Mouse (Mus musculus) spleen, adult 2 months (tissue): Measurements from ENCODE around the gene Gm10972. TPM values are rescaled to one million over a fixed set of nuclear protein-coding genes. Genes with fewer than 3 reads are reported as not detected.
"Not testable (repeated sequence)": the region's sequence is repeated elsewhere in the genome, so short reads cannot be mapped to it uniquely, and the experiment has no call there.

Experiments
- DNase-seq, 2 experiments: peaks; one replicate each; pipeline versions ENCODE4 v3.0.0 to v3.0.0-alpha.2; 2012 to 2021; ENCODE audit warnings: low spot score in 2 of 2, low read depth in 1 of 2
- H3K27ac ChIP-seq: fragments of 200-500 bp; 2 replicates; pipeline ENCODE4 v1.5.1; 2012; ENCODE audit warnings: low read length, inconsistent platforms; ENCODE audit not compliant: insufficient read depth
- H3K27me3 ChIP-seq: fragments of 200-500 bp; 2 replicates; pipeline ENCODE4 v1.6.1; 2012; ENCODE audit warnings: mild to moderate bottlenecking, moderate library complexity, low read length, inconsistent platforms; ENCODE audit not compliant: control insufficient read depth, insufficient read depth
- H3K36me3 ChIP-seq: fragments of 200-500 bp; 2 replicates; pipeline ENCODE4 v1.6.1; 2012; ENCODE audit warnings: mild to moderate bottlenecking, low read length, inconsistent platforms; ENCODE audit not compliant: control insufficient read depth, insufficient read depth
- H3K4me1 ChIP-seq: fragments of 200-500 bp; 2 replicates; pipeline ENCODE4 v1.6.1; 2011; ENCODE audit warnings: inconsistent platforms; ENCODE audit not compliant: control insufficient read depth, insufficient read depth, insufficient read length
- H3K4me3 ChIP-seq: fragments of 200-500 bp; 2 replicates; pipeline ENCODE4 v1.5.1; 2011; ENCODE audit warnings: mild to moderate bottlenecking, inconsistent platforms; ENCODE audit not compliant: insufficient read depth, insufficient read length; ENCODE audit errors: extremely low read depth
- CTCF ChIP-seq: fragments of 200-500 bp; IDR thresholded peaks from 2 replicates; pipeline ENCODE4 v1.5.1; 2011; ENCODE audit warnings: mild to moderate bottlenecking, inconsistent platforms; ENCODE audit not compliant: insufficient read depth, insufficient read length, insufficient replicate concordance; ENCODE audit errors: extremely low read depth
- POLR2A ChIP-seq: fragments of 200-500 bp; IDR thresholded peaks from 2 replicates; pipeline ENCODE4 v1.6.1; 2011; ENCODE audit warnings: low read depth, low read length, inconsistent platforms
- WGBS: fragments of 180-500 bp; shearing (Covaris S2); methylation state at CpG from one replicate; pipeline ENCODE4 v1.1.7; 2018; 5-methylcytosine and 5-hydroxymethylcytosine counted together
- polyA plus RNA-seq: library from polyadenylated mRNA; depleted of rRNA; stranded (reverse); fragments of >200 nt; gene quantifications from 2 replicates; pipeline ENCODE4 v1.2.3, GENCODE M21; 2012

The Gm10972 gene
- polyA plus RNA-seq, 1 experiment = not detected

DNA sequence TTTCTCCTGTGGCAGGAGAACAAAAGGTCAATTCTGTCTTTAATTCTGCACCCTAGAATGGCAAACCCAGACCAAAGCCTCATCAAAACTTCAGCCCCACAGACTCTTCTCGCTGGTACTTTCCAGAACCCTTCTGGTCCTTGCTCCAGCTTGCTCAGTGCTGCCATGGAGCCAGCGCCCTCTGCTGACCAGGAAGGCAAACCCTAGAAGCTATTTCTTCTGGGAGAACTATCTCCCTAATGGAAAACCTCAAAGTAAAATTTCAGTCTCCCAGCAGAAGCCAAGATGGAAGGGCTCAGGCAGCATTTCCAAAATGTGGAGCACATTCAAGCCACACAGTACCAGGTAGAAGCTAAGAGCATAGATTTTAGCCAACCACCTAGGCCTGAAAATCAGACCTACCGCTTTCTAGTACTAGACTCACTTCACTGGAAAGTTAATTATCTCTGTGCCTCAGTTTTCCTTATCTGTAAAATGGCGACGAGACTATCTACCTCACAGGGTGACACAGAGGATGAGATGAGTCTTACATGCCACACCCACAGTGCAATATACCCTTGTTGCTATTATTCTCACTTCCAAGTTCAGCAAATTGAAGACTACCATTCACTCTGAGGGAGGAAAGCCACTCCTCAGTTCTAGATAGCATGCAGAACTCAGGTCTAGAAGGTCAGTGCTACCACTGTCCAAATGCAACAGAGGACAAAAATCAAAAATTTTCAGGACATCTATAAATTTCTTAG, 22.3 kb downstream of the Gm10972 start:
- WGBS = 48% methylated on average over 5 of the region's 5 CpGs
- H3K4me3 ChIP-seq, H3K27me3 ChIP-seq, H3K27ac ChIP-seq, H3K36me3 ChIP-seq, H3K4me1 ChIP-seq, DNase-seq: not testable (repeated sequence)

DNA sequence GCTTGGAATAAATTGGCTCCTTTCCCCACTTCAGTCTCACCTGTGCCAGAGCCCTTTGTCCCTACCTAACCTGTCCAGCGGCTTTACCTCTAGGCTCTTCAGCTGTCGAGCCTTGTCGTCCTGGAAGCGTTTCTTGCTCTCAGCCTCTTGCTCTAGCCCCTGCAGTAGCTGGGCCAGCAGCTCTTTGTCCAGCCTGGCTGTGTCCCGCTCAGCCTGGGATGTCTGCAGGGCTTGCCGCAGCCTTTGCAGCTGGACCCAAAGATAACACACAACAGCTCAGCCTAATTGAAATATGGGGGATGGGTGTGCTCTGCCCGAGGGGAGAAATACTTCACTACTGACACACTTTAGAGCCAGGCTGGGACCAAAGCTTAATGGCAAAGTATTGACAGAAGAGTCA, 23.0 kb downstream of the Gm10972 start:
- not testable (repeated sequence) for H3K4me3 ChIP-seq, H3K36me3 ChIP-seq, H3K27me3 ChIP-seq, H3K4me1 ChIP-seq, H3K27ac ChIP-seq, DNase-seq
- WGBS = 70% methylated on average over 7 of the region's 7 CpGs

DNA sequence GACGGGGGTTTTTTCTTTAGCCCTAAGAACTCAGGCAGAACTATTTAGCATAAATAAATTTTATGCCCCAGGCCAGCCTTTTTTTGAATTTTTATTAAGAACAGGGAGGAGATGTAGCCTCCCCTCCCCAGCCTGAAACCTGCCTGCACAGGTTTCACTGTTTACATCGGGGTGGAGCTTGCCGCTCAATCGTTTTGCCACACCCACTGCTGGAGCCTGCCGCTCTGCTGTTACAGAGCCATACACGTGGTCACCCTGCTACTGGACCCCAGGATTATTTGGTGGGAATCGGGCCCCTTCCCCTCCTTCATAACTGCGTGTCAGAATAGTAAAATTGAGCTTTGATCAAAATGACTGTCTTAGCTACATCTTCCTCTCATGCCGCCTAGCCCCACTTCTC, 32.2 kb downstream of the Gm10972 start:
- 87% methylated on average over 9 of the region's 9 CpGs for WGBS
- H3K4me1 ChIP-seq, H3K27ac ChIP-seq, H3K27me3 ChIP-seq, H3K4me3 ChIP-seq, H3K36me3 ChIP-seq, DNase-seq: not testable (repeated sequence)

DNA sequence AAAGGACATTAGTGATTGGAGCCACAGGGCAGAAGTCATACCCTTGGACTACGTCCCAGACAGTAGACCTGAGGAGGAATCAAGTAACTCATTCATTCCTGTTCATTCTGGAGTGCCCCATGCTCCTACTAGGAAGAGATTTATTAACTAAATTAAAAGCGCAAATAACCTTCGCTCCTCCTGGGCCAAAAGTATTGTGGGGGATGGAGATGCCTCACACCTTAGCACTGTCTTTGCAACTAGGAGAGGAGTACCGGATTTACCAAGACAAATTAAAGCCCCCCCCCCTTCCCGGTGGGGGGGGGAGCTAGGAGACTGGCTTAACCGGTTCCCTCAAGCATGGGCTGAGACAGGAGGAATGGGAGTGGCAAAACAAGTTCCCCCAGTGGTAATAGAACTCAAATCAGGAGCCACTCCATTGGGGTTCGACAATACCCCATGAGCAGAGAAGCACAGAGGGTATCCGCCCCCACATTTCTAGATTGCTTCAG, 36.5 kb downstream of the Gm10972 start:
- 82% methylated on average over 8 of the region's 8 CpGs for WGBS
- Histone ChIP-seq H3K4me1 (no peaks in the 10 kb centered on the region), H3K27me3 (no peaks in the 10 kb centered on the region), H3K36me3 (no peaks in the 10 kb centered on the region), H3K4me3 (no peak overlapping the region), H3K27ac (no peak overlapping the region)
- no peak for DNase-seq
- TF ChIP-seq POLR2A (no peak), CTCF (no peak)

DNA sequence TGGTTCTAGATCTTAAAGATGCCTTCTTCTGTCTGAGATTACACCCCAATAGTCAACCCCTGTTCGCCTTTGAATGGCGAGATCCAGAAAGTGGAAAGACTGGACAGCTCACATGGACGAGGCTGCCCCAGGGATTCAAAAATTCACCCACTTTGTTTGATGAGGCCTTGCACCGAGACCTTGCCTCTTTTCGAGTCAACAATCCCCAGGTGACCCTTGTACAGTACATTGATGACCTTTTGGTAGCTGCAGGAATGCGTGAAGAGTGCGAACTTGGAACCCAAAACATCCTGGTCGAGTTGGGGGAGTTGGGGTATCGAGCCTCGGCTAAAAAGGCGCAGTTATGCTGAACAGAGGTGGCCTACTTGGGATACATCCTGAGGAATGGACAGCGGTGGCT, 37.1 kb downstream of the Gm10972 start:
- not testable (repeated sequence) for DNase-seq, H3K27me3 ChIP-seq, H3K27ac ChIP-seq, H3K4me3 ChIP-seq, H3K4me1 ChIP-seq, H3K36me3 ChIP-seq
- 92% methylated on average over 12 of the region's 12 CpGs for WGBS

DNA sequence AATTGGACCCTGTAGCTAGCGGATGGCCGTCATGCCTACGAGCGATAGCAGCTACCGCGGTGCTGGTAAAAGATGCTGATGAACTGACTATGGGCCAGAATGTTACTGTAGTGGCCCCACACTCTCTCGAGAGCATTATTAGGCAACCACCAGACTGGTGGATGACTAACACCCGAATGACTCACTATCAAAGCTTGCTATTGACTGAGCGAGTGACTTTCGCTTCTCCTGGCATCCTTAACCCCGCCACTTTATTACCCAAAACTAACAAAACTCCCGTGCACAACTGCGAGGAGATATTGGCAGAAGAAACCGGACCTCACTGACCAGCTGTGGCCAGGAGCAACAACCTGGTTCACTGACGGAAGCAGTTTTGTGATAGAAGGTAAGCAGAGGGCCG, 37.9 kb downstream of the Gm10972 start:
- H3K27me3 ChIP-seq = no peaks in the 10 kb centered on the region
- H3K4me1 ChIP-seq = no peaks in the 10 kb centered on the region
- TF ChIP-seq POLR2A (no peak), CTCF (no peak)
- H3K36me3 ChIP-seq = no peaks in the 10 kb centered on the region
- H3K27ac ChIP-seq = no peak overlapping the region
- no peak for DNase-seq
- no peak overlapping the region for H3K4me3 ChIP-seq
- 86% methylated on average over 16 of the region's 16 CpGs for WGBS

DNA sequence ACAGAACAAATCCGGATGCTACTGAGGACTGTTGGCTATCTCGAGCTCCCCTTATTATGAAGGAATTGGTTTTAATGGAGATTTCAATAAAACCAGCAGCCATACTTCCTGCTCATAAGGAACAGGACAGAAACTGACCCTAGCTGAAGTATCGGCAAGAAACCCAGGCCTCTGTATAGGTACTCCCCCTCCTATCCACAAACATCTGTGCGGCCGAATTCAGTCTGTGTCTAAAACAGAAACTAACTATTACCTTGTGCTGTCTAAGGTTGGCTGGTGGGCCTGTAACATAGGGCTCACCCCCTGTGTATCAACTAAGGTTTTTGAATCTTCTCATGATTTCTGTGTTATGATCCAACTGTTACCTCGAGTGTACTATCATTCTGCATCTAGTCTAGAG, 40.7 kb downstream of the Gm10972 start:
- TF ChIP-seq CTCF (no peak), POLR2A (no peak)
- Histone ChIP-seq H3K27ac (no peak overlapping the region), H3K4me3 (no peak overlapping the region), H3K27me3 (no peaks in the 10 kb centered on the region), H3K4me1 (no peaks in the 10 kb centered on the region), H3K36me3 (no peaks in the 10 kb centered on the region)
- WGBS = 86% methylated on average over 6 of the region's 6 CpGs
- DNase-seq = no peak

DNA sequence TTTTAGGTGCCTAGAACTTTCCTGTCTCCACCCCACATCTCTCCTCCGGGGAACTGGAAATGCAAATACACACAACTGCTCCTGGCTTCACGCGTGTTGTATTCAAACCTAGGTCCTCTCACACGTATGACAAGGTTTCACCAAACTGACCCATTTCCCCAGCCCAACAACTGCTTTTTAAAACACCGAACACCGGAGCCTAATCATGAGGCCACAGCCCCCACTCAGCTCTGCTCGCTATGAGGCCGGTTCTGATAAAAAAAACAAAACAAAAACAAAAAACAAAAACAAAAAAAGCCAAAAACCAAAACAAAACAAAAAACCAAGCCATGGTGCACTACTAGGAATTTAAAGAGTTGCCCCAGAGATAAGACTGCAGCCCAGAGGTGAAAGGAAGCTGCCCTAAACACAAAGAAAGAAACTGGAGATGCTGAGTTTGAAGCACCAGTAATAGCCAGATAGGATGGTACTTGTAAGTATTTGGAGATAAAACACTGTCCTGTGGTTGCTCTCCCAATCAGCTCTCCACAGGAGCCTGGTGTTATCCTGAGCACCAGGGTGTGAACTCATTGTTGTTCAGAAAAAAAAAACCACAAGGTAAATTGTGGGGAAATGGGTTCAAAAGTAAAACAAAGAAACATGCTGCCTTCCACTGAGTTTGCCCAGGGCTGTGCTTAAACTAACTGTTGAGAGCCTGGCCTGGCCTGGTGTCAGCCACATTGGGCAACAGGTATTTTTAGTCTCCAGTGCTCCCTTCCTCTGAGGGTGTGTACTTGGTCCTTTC, 43.3 kb downstream of the Gm10972 start:
- 83% methylated on average over 8 of the region's 8 CpGs for WGBS
- not testable (repeated sequence) for H3K27me3 ChIP-seq, H3K4me3 ChIP-seq, DNase-seq, H3K27ac ChIP-seq, H3K36me3 ChIP-seq, H3K4me1 ChIP-seq

DNA sequence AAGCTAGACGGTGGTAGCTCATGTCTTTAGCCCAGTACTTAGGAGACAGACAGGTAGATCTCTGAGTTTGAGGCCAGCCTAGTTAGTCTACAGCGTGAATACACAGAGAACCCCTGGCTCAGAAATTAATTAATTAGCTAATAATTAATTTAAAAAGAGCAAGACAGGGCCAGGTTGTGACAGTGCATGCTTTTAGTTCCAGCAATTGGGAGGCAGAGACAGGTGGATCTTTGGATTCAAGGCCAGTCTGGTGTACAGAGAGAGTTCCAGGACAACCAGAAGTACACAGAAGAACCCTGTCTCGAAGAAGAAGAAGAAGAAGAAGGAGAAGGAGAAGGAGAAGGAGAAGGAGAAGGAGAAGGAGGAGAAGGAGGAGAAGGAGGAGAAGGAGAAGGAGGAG, 45.8 kb downstream of the Gm10972 start:
- not testable (repeated sequence) for H3K27ac ChIP-seq, H3K4me1 ChIP-seq, DNase-seq, H3K4me3 ChIP-seq, H3K36me3 ChIP-seq, H3K27me3 ChIP-seq
- WGBS = 88% methylated on average over 3 of the region's 3 CpGs

DNA sequence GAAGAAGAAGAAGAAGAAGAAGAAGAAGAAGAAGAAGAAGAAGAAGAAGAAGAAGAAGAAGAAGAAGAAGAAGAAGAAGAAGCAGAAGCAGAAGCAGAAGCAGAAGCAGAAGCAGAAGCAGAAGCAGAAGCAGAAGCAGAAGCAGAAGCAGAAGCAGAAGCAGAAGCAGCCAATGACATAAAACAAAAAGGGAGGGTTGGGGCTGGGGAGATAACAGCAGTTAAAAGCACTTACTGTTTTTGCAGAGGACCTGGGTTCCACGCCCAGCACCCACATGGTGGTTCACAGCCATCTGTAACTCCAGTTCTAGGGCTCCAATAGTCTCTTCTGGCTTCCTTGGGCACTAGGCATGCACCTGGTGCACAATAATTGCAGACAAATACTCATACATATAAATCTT, 46.3 kb downstream of the Gm10972 start:
- not testable (repeated sequence) for H3K36me3 ChIP-seq, DNase-seq, H3K27ac ChIP-seq, H3K4me1 ChIP-seq, H3K27me3 ChIP-seq, H3K4me3 ChIP-seq
- WGBS = 55% methylated on average over 1 of the region's 1 CpGs
